Mouse (Mus musculus) midbrain, embryonic 14.5 days (tissue): Measurements from ENCODE around the gene Krtcap2. TPM values are rescaled to one million over a fixed set of nuclear protein-coding genes. Genes with fewer than 3 reads are reported as not detected.
"Not testable (repeated sequence)": the region's sequence is repeated elsewhere in the genome, so short reads cannot be mapped to it uniquely, and the experiment has no call there.

Experiments used
- ATAC-seq: fragments of 200-750 bp; cut with Nextera tagmentation; 2 replicates; pipeline ENCODE4 v1.8.0; 2017; ENCODE audit warnings: moderate number of reproducible peaks, moderate library complexity; ENCODE audit not compliant: low FRiP score, low TSS enrichment
- DNase-seq: peaks from one replicate; pipeline ENCODE4 v3.0.0-alpha.2; 2015
- H3K27ac ChIP-seq: fragments of 300-500 bp; sonication (generic); replicated peaks from 2 replicates; pipeline ENCODE4 v1.5.1; 2014; ENCODE audit warnings: mild to moderate bottlenecking, low read depth, low read length, moderate library complexity
- H3K27me3 ChIP-seq: fragments of 300-500 bp; sonication (generic); 2 replicates; pipeline ENCODE4 v1.6.1; 2014; ENCODE audit warnings: low read length, control low read depth, mixed read lengths; ENCODE audit not compliant: control insufficient read depth, insufficient read depth
- H3K36me3 ChIP-seq: fragments of 300-500 bp; sonication (generic); 2 replicates; pipeline ENCODE4 v1.6.1; 2014; ENCODE audit warnings: low read length, control low read depth; ENCODE audit not compliant: control insufficient read depth, insufficient read depth
- H3K4me1 ChIP-seq: fragments of 300-500 bp; sonication (generic); 2 replicates; pipeline ENCODE4 v1.6.1; 2014; ENCODE audit warnings: mild to moderate bottlenecking, antibody characterized with exemption, low read length, control low read depth; ENCODE audit not compliant: control insufficient read depth, insufficient read depth
- H3K4me2 ChIP-seq: fragments of 300-500 bp; sonication (generic); 2 replicates; pipeline ENCODE4 v1.6.1; 2014; ENCODE audit warnings: mild to moderate bottlenecking, low read length, moderate library complexity
- H3K4me3 ChIP-seq: fragments of 300-500 bp; sonication (generic); replicated peaks from 2 replicates; pipeline ENCODE4 v1.5.1; 2014; ENCODE audit warnings: low read depth, low read length
- H3K9ac ChIP-seq: fragments of 300-500 bp; sonication (generic); replicated peaks from 2 replicates; pipeline ENCODE4 v1.6.1; 2014; ENCODE audit warnings: mild to moderate bottlenecking, low read length, moderate library complexity
- H3K9me3 ChIP-seq: fragments of 300-500 bp; sonication (generic); 2 replicates; pipeline ENCODE4 v1.6.1; 2016; ENCODE audit warnings: low read length, control low read depth, mixed read lengths; ENCODE audit not compliant: control insufficient read depth
- WGBS: fragments of 180-500 bp; shearing (Covaris S2); extraction: QIAGEN DNeasy Blood & Tissue Kit; methylation state at CpG from one replicate; pipeline ENCODE4 v1.1.7; 2014; 5-methylcytosine and 5-hydroxymethylcytosine counted together
- polyA plus RNA-seq: library from polyadenylated mRNA; unstranded; fragments of >200 nt; fragmentation: Nextera tagmentation; extraction: Ambion mirVana; gene quantifications from 2 replicates; pipeline ENCODE4 v1.2.1, GENCODE M21; 2014

Gene Krtcap2
- polyA plus RNA-seq, 1 experiment from 2014 or later = 199 TPM

DNA sequence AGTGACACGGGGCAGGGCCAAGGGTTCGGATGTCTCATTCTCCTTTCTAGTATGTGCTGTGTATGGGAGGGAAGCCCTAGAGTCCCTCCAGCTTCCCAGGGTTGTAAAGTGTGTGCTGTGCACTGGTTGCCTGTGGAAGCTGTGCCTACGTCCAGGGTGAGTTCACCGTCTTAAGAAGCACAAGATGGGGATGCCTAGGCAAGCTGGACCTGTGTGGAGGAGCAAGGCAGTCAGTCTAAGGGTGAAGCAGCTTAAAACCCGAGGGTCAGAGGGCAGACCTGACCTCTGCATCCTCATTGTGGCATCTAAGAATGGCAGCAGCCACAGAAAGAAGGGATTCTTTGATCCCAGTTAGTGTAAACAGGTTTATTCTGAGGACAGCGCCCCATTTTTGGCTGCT is 37.0 kb upstream of the Krtcap2 start:
- ATAC-seq (no peak), DNase-seq (no peak)
- H3K4me2 ChIP-seq = no peak overlapping the region
- H3K27ac ChIP-seq = no peak overlapping the region
- peaks cover 10% of the 10 kb centered on the region; the same call in 1 of the 2 replicates for H3K4me1 ChIP-seq
- H3K9ac ChIP-seq = no peak overlapping the region
- peaks cover 60% of the 10 kb centered on the region for H3K36me3 ChIP-seq
- 89% methylated on average over 6 of the region's 6 CpGs for WGBS
- no peaks in the 10 kb centered on the region for H3K9me3 ChIP-seq
- no peaks in the 10 kb centered on the region for H3K27me3 ChIP-seq
- no peak overlapping the region for H3K4me3 ChIP-seq

DNA sequence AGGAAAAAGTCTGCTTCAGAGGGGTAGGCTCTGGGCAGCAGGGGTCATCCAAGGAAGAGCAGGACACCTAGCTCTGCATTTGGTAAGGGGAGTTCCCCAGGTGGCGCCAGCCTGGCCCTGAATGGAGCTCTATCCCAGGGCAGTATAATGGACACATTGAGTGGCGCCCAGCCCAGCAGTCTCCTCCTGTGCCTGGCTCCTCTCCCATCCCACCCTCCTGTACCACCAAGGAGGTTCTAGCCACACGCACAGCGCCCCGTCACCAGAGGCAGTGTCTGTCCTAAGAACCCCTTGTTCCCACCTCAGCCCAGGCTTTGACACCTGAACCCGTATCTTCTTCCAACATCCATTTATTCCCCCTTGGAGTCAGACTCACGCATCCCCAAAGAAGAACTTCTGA is 36.0 kb upstream of the Krtcap2 start:
- Histone ChIP-seq H3K27ac (no peak overlapping the region), H3K4me1 (peaks cover 14% of the 10 kb centered on the region), H3K4me2 (no peak overlapping the region), H3K4me3 (no peak overlapping the region), H3K36me3 (peaks cover 54% of the 10 kb centered on the region), H3K27me3 (no peaks in the 10 kb centered on the region), H3K9ac (no peak overlapping the region), H3K9me3 (no peaks in the 10 kb centered on the region)
- no peak for DNase-seq
- ATAC-seq = no peak
- WGBS = 91% methylated on average over 7 of the region's 7 CpGs

DNA sequence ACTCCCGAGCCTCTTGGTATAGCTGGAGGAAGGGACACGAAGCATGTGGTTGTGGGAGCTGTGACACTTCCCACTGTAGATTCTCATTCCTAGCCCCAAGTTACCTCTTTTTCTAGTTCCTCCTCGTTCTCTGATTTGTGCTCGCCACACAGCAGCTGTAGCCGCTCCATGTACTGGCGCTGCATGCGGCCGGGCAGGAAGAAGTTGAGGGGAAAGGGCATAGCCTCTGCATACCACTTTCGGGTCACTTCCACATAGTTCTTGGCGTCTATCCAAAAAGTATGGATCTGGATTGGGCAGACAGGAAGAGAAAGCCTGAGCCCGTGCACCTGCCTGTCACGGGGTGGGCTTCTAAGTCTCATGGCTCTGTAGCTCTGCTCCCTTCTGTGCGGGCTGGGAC is 35.6 kb upstream of the Krtcap2 start:
- Histone ChIP-seq H3K9me3 (no peaks in the 10 kb centered on the region), H3K4me3 (no peak overlapping the region), H3K27ac (no peak overlapping the region), H3K4me1 (peaks cover 18% of the 10 kb centered on the region), H3K27me3 (no peaks in the 10 kb centered on the region), H3K9ac (no peak overlapping the region), H3K36me3 (peaks cover 54% of the 10 kb centered on the region), H3K4me2 (no peak overlapping the region)
- ATAC-seq = no peak
- WGBS = 90% methylated on average over 13 of the region's 13 CpGs
- DNase-seq = no peak

DNA sequence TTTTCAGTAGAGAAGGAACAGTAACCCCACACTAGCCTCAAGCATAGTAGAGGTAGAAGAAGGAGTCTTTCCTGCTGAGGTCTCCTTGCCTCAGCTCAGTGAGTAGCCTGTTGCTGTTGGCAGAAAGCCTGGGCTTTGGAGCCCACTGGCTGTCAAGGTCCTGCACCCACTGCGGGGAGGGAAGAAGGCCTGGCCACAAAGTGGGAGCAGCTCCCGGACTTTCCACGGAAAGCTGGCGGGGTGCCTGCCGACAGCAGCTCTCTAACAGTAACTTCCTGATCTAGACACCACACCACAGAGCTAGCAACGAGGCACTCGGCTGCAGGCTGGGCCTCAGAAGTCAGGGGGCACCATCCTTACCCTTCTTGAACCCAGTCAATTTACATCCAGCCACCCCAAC is 35.0 kb upstream of the Krtcap2 start:
- H3K9ac ChIP-seq = no peak overlapping the region
- DNase-seq (no peak), ATAC-seq (no peak)
- H3K4me3 ChIP-seq = no peak overlapping the region
- H3K27me3 ChIP-seq = no peaks in the 10 kb centered on the region
- H3K27ac ChIP-seq = no peak overlapping the region
- peaks cover 24% of the 10 kb centered on the region for H3K4me1 ChIP-seq
- peaks cover 50% of the 10 kb centered on the region for H3K36me3 ChIP-seq
- no peaks in the 10 kb centered on the region for H3K9me3 ChIP-seq
- no peak overlapping the region for H3K4me2 ChIP-seq
- WGBS = 84% methylated on average over 7 of the region's 7 CpGs

DNA sequence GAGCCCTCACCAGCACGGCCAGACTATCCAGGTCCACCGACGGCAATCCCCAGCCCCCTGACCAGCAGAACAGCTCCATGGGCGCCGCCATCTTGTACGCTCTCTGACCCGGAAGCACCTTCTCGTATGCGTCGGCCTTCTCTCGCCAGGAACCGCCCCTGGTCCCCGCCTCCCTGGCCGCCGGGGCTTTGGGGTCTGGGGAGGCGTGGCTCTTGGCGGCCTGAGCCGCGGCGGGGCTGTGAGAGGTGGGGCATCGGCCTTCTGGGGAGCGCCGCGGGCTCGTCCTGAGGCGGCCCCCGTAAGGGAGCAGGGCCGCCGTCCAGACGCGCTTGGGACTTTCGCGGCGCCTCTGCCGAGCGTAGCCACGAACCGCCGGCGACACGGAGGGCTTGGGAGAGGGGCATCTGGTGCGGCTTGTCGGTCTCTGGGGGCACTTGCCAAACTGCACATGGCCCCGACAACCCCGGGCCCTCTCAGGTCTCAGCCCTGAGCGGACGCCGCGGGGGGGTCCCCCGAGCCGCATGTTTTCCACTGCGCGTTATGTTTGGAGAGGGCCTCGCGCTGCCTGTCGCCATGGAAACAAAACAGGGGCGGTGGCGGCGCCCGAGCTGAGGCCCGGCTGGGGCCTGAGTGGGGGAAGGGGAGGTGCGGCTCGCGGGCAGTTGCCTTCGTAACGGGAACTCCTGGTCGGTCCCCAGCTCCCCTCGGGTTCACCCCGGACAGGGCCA is 31.8 kb upstream of the Krtcap2 start:
- WGBS = under 1% methylated on average over 69 of the region's 69 CpGs
- Histone ChIP-seq H3K4me2 (peak overlapping the region; percentile 83), H3K27ac (peak overlapping the region; percentile 98), H3K27me3 (no peaks in the 10 kb centered on the region), H3K4me1 (peaks cover 30% of the 10 kb centered on the region), H3K4me3 (peak overlapping the region; percentile 70), H3K36me3 (peaks cover 23% of the 10 kb centered on the region), H3K9me3 (no peaks in the 10 kb centered on the region), H3K9ac (peak overlapping the region; percentile 73)
- ATAC-seq (peak; percentile 88), DNase-seq (peak; percentile 97)

DNA sequence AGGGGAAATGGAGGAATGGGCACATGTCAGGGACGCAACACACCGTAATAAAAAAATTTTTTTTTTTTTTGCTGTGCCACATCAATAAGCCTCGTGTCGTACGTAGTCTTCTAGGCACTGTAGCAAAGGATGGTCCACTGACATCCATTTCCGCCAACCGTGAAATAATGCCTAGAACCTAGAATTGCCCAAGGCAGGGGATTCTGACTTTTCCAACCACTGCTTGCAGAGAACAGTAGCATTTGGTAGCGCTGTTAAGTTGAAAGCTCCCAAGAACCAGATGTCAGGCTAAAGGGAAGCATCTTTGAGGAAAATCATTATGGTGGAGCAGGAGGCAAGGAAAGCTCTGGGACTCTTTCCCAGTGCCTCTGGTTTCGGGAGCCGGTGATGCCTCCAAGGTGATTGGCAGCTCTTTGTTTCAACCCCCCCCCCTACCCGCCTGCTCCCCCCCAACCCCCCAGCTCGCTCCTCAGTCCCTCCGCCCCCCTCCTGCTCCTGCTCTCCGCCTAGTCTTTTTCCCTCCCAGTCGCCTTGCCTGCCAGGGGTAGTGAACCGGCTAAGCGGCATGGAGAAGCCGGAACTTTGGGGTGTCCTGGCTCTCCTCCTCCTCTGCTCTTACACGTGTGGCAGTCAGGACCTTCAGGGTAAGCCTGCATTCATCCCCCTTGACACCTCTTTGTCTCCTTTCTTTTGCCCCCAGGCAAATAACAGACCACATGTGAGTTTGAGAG is 30.9 kb upstream of the Krtcap2 start, which contains the start of gene Thbs3:
Gene Thbs3, plus strand, starts transcription at position 500 of the 731 bp plus-strand sequence.
- ATAC-seq = peak; percentile 9; the same call in 1 of the 2 replicates
- peak; percentile 81 for DNase-seq
- H3K4me1 ChIP-seq = peaks cover 30% of the 10 kb centered on the region

DNA sequence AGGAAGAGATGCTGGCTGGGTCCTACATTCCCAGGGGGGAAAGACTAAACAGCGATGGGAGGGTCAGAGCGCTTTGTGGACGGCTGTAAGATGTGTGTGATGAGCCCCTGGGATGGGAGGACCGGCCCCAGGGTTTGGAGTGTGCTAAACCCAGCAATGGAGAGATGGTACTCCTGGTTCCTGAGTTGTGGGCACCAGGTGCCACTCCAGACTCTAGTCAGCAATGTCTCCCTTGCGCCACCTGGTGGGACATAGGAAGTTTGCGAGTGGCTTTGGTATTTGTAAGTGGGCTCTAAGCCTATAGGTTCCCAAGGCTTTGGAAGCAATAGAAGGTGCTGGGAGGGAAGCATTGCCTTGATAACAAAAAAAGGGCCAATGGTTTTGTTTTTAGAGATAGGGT is 29.9 kb upstream of the Krtcap2 start:
- Histone ChIP-seq H3K27me3 (no peaks in the 10 kb centered on the region), H3K4me2 (peak overlapping the region; percentile 83), H3K9me3 (no peaks in the 10 kb centered on the region), H3K27ac (peak overlapping the region; percentile 98), H3K36me3 (peaks cover 5% of the 10 kb centered on the region; the same call in 1 of the 2 replicates), H3K9ac (peak overlapping the region; percentile 73), H3K4me1 (peaks cover 30% of the 10 kb centered on the region), H3K4me3 (peak overlapping the region; percentile 70)
- WGBS = 1% methylated on average over 6 of the region's 6 CpGs
- ATAC-seq (peak; percentile 32), DNase-seq (peak; percentile 96)

More for the DNA sequence above, 30.9 kb upstream of the Krtcap2 start, which contains the start of gene Thbs3:
- no peaks in the 10 kb centered on the region for H3K27me3 ChIP-seq
- peak within 1 kb of the TSS; percentile 83 for H3K4me2 ChIP-seq
- peak within 1 kb of the TSS; percentile 70 for H3K4me3 ChIP-seq
- H3K36me3 ChIP-seq = peaks cover 14% of the 10 kb centered on the region
- peak within 1 kb of the TSS; percentile 98 for H3K27ac ChIP-seq
- H3K9me3 ChIP-seq = no peaks in the 10 kb centered on the region
- H3K9ac ChIP-seq = peak within 1 kb of the TSS; percentile 73
- WGBS = under 1% methylated on average over 17 of the region's 19 CpGs

DNA sequence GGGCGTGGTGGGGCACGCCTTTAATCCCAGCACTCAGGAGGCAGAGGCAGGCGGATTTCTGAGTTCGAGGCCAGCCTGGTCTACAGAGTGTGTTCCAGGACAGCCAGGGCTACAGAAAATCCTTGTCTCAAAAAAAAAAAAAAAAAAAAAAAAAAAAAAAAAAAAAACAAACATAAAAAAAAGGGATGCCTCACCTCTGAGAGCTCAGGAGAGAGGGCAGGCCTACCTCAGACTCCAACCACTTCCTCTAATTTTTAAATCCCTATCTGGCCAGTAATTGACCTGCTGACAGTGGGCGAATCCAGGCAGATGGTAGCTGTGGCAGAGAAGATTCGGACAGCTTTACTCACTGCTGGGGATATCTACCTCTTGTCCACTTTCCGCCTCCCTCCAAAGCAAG is 29.4 kb upstream of the Krtcap2 start:
- not testable (repeated sequence) for H3K27me3 ChIP-seq, ATAC-seq, DNase-seq, H3K36me3 ChIP-seq, H3K4me3 ChIP-seq, H3K9ac ChIP-seq, H3K9me3 ChIP-seq, H3K27ac ChIP-seq
- Histone ChIP-seq H3K4me1 (peaks cover 30% of the 10 kb centered on the region), H3K4me2 (peak overlapping the region; percentile 83; the same call in 1 of the 2 replicates)
- 74% methylated on average over 7 of the region's 7 CpGs for WGBS
